Mouse (Mus musculus) 3T3-L1 (cell line): ENCODE measurements around the gene Zfp770.

Experiments
- DNase-seq: peaks from one replicate; pipeline ENCODE4 v3.0.0-alpha.2; 2015; ENCODE audit warnings: low read depth, low spot score

Gene Zfp770

DNA sequence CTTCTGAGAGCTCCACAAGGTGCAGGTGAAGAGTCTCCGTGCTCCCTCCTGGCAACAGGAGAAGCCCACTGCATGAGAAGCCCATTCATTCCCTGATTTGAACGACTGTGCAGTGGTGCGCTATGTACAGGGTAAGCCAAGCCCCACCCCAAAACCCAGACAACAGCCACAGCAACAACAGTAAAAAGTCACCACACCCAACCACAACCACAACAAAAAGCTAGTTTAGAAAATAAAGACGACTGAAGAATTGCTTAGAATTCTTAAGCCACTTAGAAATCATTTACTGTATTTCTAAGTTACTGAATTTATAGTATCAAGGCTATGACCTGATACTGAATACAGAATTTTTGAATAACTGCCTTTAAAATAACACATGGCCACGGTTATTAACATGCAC is 56.4 kb downstream of the Zfp770 start:
- DNase-seq: no peak

DNA sequence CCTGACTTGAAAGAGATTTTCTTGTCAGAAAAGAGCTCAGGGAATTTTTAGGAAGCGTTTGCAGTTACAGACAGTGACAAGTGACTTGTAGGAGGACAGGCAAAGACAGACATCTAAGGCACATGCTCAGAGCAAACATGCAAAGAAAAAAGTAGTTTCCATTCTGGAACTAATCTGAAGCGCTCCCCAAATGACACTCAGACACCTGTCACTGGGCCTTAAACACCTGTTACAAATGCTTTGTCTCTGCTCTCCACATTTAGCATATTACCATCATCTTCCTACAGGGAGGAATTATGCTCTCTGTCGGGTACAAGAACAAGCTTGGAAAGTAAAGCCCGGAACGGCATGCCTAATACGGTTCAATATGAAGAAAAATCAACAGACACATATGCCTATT is 57.4 kb downstream of the Zfp770 start:
- DNase-seq: no peak
